Mouse (Mus musculus): Measurements from ENCODE around the gene Kdm1a.
A peak's percentile ranks its signal among the peaks of the same experiment; 100 is the strongest.

The Kdm1a gene

GRCm38 (mm10) chr4:136526412-136526811, 76.1 kb downstream of the Kdm1a start:
- DNase-seq (ENCODE audit: low read depth, low spot score) = peak; percentile 38

GRCm38 (mm10) chr4:136524309-136524708, 78.2 kb downstream of the Kdm1a start:
- no peak for DNase-seq (ENCODE audit: low read depth, low spot score)

GRCm38 (mm10) chr4:136521898-136522297, 80.6 kb downstream of the Kdm1a start:
- DNase-seq (ENCODE audit: low read depth, low spot score) = no peak

- DNase-seq (ENCODE audit: low read depth, low spot score) = no peak
Measured at GRCm38 (mm10) chr4:136519866-136520265, 82.7 kb downstream of the Kdm1a start.

- no peak for DNase-seq (ENCODE audit: low read depth, low spot score)
Measured at GRCm38 (mm10) chr4:136518576-136518975, 83.9 kb downstream of the Kdm1a start.

- no peak for DNase-seq (ENCODE audit: low read depth, low spot score)
Measured at GRCm38 (mm10) chr4:136518141-136518540, 84.4 kb downstream of the Kdm1a start.

GRCm38 (mm10) chr4:136512905-136513304, 89.6 kb downstream of the Kdm1a start:
- no peak for DNase-seq (ENCODE audit: low read depth, low spot score)

- no peak for DNase-seq (ENCODE audit: low read depth, low spot score)
Measured at GRCm38 (mm10) chr4:136511708-136512107, 90.8 kb downstream of the Kdm1a start.

GRCm38 (mm10) chr4:136509857-136510256, 92.7 kb downstream of the Kdm1a start:
- DNase-seq (ENCODE audit: low read depth, low spot score) = no peak

- DNase-seq (ENCODE audit: low read depth, low spot score) = no peak
Measured at GRCm38 (mm10) chr4:136505426-136506215, 96.9 kb downstream of the Kdm1a start.

Data from retina, postnatal 7 days (tissue).